Mouse (Mus musculus): ENCODE measurements around the gene Lsm6. TPM values are rescaled to one million over a fixed set of nuclear protein-coding genes. Genes with fewer than 3 reads are reported as not detected.

Lsm6 gene
- total RNA-seq, 1 experiment from 2014 or later: 120 TPM

- peak; percentile 49 for DNase-seq
Observed at GRCm38 (mm10) chr8:78807283-78807682, 13.7 kb downstream of the Lsm6 start.

DNA sequence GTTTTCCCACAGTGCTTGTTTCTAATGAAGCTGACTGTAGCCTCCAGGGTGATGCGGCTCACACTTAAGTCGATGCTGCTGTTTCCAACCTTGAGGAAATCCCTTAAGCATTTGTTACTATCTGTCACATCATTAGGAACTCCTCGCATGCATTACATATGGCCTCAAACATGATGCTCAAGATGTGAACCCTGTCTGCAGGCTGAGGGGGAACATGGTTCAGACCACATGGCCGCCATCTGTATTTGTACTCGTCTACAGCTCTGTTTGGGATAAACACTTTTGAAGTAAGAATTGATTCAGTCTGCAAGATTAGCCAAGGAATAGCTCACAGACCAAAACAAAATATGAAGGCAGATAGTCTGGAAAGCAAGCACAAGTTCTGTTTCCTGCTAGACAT, 14.9 kb downstream of the Lsm6 start:
- no peak for DNase-seq

- peak; percentile 33 for DNase-seq
Observed at GRCm38 (mm10) chr8:78801201-78801600, 19.7 kb downstream of the Lsm6 start.

GRCm38 (mm10) chr8:78798671-78799070, 22.3 kb downstream of the Lsm6 start:
- DNase-seq: peak; percentile 65

DNA sequence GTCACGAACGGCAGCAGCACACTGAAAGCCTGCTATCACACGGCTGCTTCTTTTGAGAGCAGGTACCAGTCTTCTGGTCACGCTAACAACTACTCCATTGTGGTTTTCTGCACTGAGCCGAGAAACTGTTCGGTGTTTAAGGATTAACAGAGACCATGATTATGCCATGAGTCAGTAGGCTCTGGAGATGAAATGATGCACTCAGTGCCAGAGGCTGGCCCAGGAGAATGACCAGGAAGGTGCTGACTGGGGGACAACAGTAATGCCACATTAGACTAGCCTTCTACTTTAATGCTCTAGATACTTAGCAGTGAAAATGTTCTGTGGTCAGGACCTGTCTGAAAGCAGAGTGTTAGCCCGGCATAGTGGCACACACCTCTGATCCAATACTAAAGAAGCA, 23.0 kb downstream of the Lsm6 start:
- DNase-seq: no peak

DNA sequence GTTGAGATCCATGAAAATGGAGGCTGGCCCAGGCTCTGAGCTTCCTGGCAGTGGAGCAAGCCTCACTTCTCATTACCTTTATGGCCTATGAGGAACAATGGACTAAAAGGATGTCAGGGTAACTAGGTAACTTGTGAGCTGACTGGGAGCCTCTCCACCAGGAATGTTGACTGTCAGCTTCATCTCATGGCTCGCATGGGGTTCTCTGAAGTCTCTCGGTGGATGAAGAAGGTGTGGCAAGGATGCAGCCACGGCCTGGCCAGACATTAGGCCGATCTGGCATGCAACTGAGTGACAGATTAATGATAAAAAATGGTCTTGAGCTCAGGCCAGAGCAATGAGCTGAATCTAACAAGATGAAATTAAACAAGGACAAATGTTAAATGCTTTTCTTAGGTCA, 27.7 kb downstream of the Lsm6 start:
- no peak for DNase-seq

GRCm38 (mm10) chr8:78776816-78777215, 44.1 kb downstream of the Lsm6 start:
- DNase-seq: no peak

DNA sequence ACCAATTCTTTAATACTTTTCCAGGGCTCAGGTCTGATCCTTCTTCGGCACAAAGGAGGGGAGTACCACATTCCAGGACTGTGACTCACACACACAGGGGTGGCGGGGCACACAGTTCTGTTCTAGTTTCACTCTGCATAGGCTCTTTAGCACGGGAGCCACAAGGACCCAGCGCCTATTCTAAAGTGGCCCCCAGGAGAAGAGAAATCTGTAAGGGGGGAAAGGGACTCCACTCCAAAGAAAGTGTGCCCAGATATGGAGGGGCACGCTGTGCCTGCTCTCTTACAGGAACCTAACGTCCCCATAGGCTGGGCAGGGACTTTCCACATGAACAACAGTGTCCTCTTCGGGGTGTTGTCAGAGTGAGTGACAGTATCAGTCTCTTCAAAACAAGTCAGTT, 49.7 kb downstream of the Lsm6 start:
- peak; percentile 33 for DNase-seq

- DNase-seq: no peak
Observed at GRCm38 (mm10) chr8:78770584-78770983, 50.4 kb downstream of the Lsm6 start.

GRCm38 (mm10) chr8:78765556-78765955, 55.4 kb downstream of the Lsm6 start:
- no peak for DNase-seq

DNA sequence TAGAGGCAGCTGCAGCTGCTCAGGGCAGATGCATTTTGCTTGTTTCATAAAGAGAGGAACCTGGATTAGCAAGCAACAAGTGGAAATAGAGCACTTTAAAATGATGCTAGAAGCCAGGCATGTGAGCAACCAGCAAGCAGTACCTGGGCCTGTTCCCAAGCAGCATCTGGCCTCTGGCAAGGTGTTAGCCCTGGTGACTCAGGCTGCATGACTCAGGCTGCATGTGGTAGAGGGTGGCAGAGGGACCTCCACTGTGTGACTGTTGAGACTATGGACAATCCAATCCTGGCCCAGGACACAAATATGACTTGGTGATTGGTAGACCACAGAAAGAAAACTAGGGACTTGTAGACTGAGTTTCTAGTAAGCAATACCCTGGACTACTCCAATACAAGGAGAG, 56.0 kb downstream of the Lsm6 start:
- DNase-seq: no peak

DNA sequence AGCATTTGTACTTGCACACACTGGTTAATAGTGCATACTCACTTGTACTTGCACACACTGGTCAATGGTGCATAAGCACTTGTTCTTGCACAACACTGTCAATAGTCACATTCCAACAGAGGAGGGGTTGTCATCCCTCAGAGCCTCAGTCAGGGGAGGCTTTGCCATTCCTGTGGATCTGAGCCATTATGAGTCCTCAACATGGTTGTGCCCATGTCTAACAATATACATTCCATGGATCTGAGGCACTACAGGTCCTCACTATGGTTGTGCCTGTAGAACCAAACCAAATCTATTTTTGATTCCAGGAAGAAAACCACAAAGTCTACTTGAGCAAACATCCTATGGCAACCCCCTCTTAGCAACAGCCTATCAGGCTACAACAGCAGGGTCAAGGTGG, 61.8 kb downstream of the Lsm6 start:
- no peak for DNase-seq

- no peak for DNase-seq
Observed at GRCm38 (mm10) chr8:78754986-78755385, 66.0 kb downstream of the Lsm6 start.

Other genes with a start within 250 kb of the Lsm6 start
- gene Zfp827, start 207.3 kb upstream of the Lsm6 start, total RNA-seq (2021): 15.3 and 17.1 TPM in 2 replicates

Measured in adrenal gland, postnatal 14 days (tissue).